Mouse (Mus musculus) olfactory bulb, adult 2 months (tissue): ENCODE data around the gene Slpi. TPM values are rescaled to one million over a fixed set of nuclear protein-coding genes. Genes with fewer than 3 reads are reported as not detected.

ENCODE experiments used
- H3K27ac ChIP-seq: fragments of 200-500 bp; 2 replicates; pipeline ENCODE4 v1.5.1; 2012; ENCODE audit warnings: low read depth, low read length; ENCODE audit not compliant: insufficient read depth
- H3K4me1 ChIP-seq: fragments of 200-500 bp; 2 replicates; pipeline ENCODE4 v1.6.1; 2012; ENCODE audit warnings: low read length; ENCODE audit not compliant: control insufficient read depth, insufficient read depth
- H3K4me3 ChIP-seq: fragments of 200-500 bp; 2 replicates; pipeline ENCODE4 v1.5.1; 2012; ENCODE audit warnings: mild to moderate bottlenecking, low read depth, low read length, moderate library complexity; ENCODE audit not compliant: insufficient read depth
- CTCF ChIP-seq: fragments of 200-500 bp; IDR thresholded peaks from 2 replicates; pipeline ENCODE4 v1.5.1; 2012; ENCODE audit warnings: low read depth, mild to moderate bottlenecking, low read length, moderate library complexity; ENCODE audit not compliant: insufficient read depth
- POLR2A ChIP-seq: fragments of 200-500 bp; IDR thresholded peaks from 2 replicates; pipeline ENCODE4 v1.6.1; 2012; ENCODE audit warnings: mild to moderate bottlenecking, low read depth, low read length, moderate library complexity; ENCODE audit not compliant: insufficient read depth
- WGBS: fragments of 180-500 bp; shearing (Covaris S2); methylation state at CpG from one replicate; pipeline ENCODE4 v1.1.7; 2018; 5-methylcytosine and 5-hydroxymethylcytosine counted together
- polyA plus RNA-seq: library from polyadenylated mRNA; stranded (reverse); fragments of >200 nt; gene quantifications from 2 replicates; pipeline ENCODE4 v1.2.4, GENCODE M21; 2012; ENCODE audit warnings: low replicate concordance; ENCODE audit not compliant: missing spikeins, insufficient read depth, insufficient read length

The Slpi gene
- polyA plus RNA-seq, 1 experiment: not detected

GRCm38 (mm10) chr2:164422675-164423393 is 33.9 kb upstream of the Slpi start:
- Histone ChIP-seq H3K4me3 (no peak overlapping the region), H3K27ac (no peak overlapping the region), H3K4me1 (0 out of 2 replicates have a peak, but pooled peaks cover 5% of the 10 kb centered on the region)
- WGBS: 92% methylated on average over 15 of the region's 15 CpGs
- TF ChIP-seq POLR2A (no peak), CTCF (no peak)

GRCm38 (mm10) chr2:164421979-164422378 is 33.1 kb upstream of the Slpi start:
- H3K4me3 ChIP-seq: no peak overlapping the region
- TF ChIP-seq CTCF: no peak
- no peak for TF ChIP-seq POLR2A
- H3K27ac ChIP-seq: no peak overlapping the region
- H3K4me1 ChIP-seq: 0 out of 2 replicates have a peak, but pooled peaks cover 5% of the 10 kb centered on the region
- 88% methylated on average over 8 of the region's 8 CpGs for WGBS

DNA sequence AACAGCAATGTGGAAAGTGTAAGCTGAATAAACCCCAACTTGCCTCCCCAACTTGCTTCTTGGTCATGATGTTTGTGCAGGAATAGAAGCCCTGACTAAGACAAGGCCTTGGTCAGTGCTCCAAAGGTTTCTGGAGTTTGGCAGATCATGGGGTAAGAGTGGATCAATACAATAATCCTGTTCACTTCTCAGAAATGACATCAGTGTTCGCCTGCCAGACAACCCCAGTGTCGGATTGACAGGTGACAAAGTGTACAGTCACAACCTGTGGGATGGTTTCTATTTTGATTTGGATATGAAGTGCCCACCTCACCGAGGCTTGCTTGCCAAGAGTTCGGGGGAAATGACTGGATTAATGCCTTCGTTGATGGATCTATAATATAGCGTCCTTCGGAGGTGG is 32.4 kb upstream of the Slpi start:
- Histone ChIP-seq H3K4me1 (0 out of 2 replicates have a peak, but pooled peaks cover 5% of the 10 kb centered on the region), H3K27ac (no peak overlapping the region), H3K4me3 (no peak overlapping the region)
- WGBS: 92% methylated on average over 7 of the region's 7 CpGs
- TF ChIP-seq CTCF (no peak), POLR2A (no peak)

DNA sequence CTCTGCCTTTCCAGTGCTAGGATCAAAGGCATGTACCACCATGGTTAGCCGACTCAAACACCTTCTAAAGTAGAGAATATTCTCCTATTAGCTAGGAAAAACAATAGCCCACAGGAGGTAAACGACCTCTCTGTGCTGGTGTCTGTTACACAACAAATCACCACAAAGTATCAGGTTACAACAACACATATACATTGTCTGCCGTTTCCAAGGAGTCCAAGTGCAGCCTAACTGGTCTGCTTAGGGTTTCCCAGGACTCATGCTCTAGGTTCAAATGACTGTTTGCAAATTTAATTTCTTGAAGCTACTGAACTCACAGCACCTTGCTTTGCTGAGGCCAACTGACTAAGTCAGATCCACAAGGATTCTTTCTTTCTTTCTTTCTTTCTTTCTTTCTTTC is 30.6 kb upstream of the Slpi start:
- TF ChIP-seq CTCF (no peak), POLR2A (no peak)
- WGBS: 17% methylated on average over 3 of the region's 3 CpGs
- H3K27ac ChIP-seq: no peak overlapping the region

GRCm38 (mm10) chr2:164418308-164418875 is 29.5 kb upstream of the Slpi start:
- Histone ChIP-seq H3K4me1 (peaks cover 5% of the 10 kb centered on the region; the same call in 1 of the 2 replicates), H3K27ac (no peak overlapping the region), H3K4me3 (no peak overlapping the region)
- TF ChIP-seq CTCF: no peak
- TF ChIP-seq POLR2A: no peak
- 40% methylated on average over 3 of the region's 3 CpGs for WGBS

More for the DNA sequence above, 30.6 kb upstream of the Slpi start:
- H3K4me3 ChIP-seq: no peak overlapping the region
- 0 out of 2 replicates have a peak, but pooled peaks cover under 1% of the 10 kb centered on the region for H3K4me1 ChIP-seq

- 1% methylated on average over 2 of the region's 2 CpGs for WGBS
- Histone ChIP-seq H3K4me1 (peaks cover 5% of the 10 kb centered on the region; the same call in 1 of the 2 replicates), H3K27ac (no peak overlapping the region), H3K4me3 (no peak overlapping the region)
- TF ChIP-seq CTCF (no peak), POLR2A (no peak)
These were observed 28.3 kb upstream of the Slpi start for GRCm38 (mm10) chr2:164417198-164417597.

- TF ChIP-seq CTCF (no peak), POLR2A (no peak)
- WGBS: 75% methylated on average over 10 of the region's 10 CpGs
- H3K4me3 ChIP-seq: no peak overlapping the region
- H3K27ac ChIP-seq: no peak overlapping the region
- H3K4me1 ChIP-seq: peaks cover 5% of the 10 kb centered on the region; the same call in 1 of the 2 replicates
These were observed 25.7 kb upstream of the Slpi start for GRCm38 (mm10) chr2:164414581-164414980.

DNA sequence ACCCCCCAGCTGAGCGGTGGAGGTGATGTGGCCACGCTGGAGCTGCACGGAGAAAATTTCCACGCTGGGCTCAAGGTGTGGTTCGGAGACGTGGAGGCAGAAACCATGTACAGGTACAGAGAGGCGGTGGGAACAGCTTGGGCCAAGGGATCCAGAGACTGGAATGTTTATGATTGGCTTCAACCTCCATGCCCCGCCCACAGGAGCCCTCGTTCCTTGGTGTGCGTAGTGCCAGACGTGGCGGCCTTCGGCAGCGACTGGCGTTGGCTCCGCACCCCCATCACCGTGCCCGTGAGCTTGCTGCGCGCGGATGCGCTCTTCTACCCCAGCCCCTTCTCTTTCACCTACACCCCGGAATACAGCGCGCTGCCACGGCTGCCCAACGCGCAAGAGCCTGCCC is 25.3 kb upstream of the Slpi start:
- 28% methylated on average over 28 of the region's 28 CpGs for WGBS
- H3K4me1 ChIP-seq: peaks cover 5% of the 10 kb centered on the region; the same call in 1 of the 2 replicates
- no peak overlapping the region for H3K4me3 ChIP-seq
- TF ChIP-seq CTCF: no peak
- TF ChIP-seq POLR2A: no peak
- H3K27ac ChIP-seq: no peak overlapping the region

- no peak for TF ChIP-seq POLR2A
- TF ChIP-seq CTCF: peak; percentile 92
- Histone ChIP-seq H3K27ac (no peak overlapping the region), H3K4me3 (no peak overlapping the region), H3K4me1 (peaks cover 20% of the 10 kb centered on the region)
- WGBS: 2% methylated on average over 22 of the region's 22 CpGs
These were observed 18.8 kb upstream of the Slpi start for GRCm38 (mm10) chr2:164407708-164408107.

- WGBS: 50% methylated on average over 5 of the region's 5 CpGs
- no peak for TF ChIP-seq POLR2A
- no peak for TF ChIP-seq CTCF
These were observed 16.6 kb upstream of the Slpi start for GRCm38 (mm10) chr2:164405519-164405918.

More at GRCm38 (mm10) chr2:164405519-164405918, 16.6 kb upstream of the Slpi start:
- H3K4me3 ChIP-seq: no peak overlapping the region
- no peak overlapping the region for H3K27ac ChIP-seq
- H3K4me1 ChIP-seq: peaks cover 24% of the 10 kb centered on the region
